Mouse (Mus musculus) liver, embryonic 12.5 days (tissue): ENCODE results near the gene Magi1. TPM values are rescaled to one million over a fixed set of nuclear protein-coding genes. Genes with fewer than 3 reads are reported as not detected.

Experiments
- ATAC-seq: fragments of 200-750 bp; cut with Nextera tagmentation; 2 replicates; pipeline ENCODE4 v1.8.0; 2017; ENCODE audit warnings: moderate number of reproducible peaks, mild to moderate bottlenecking, moderate library complexity
- H3K27ac ChIP-seq: fragments of 300-500 bp; sonication (generic); 2 replicates; pipeline ENCODE4 v1.5.1; 2016; ENCODE audit warnings: mild to moderate bottlenecking
- H3K27me3 ChIP-seq: fragments of 300-500 bp; sonication (generic); replicated peaks from 2 replicates; pipeline ENCODE4 v1.6.1; 2016; ENCODE audit warnings: mild to moderate bottlenecking, moderate library complexity
- H3K36me3 ChIP-seq: fragments of 300-500 bp; sonication (generic); 2 replicates; pipeline ENCODE4 v1.6.1; 2016; ENCODE audit warnings: mild to moderate bottlenecking, moderate library complexity
- H3K4me1 ChIP-seq: fragments of 300-500 bp; sonication (generic); 2 replicates; pipeline ENCODE4 v1.6.1; 2016
- H3K4me2 ChIP-seq: fragments of 300-500 bp; sonication (generic); 2 replicates; pipeline ENCODE4 v1.6.1; 2016; ENCODE audit warnings: mild to moderate bottlenecking, moderate library complexity
- H3K4me3 ChIP-seq: fragments of 300-500 bp; sonication (generic); 2 replicates; pipeline ENCODE4 v1.5.1; 2016; ENCODE audit warnings: mild to moderate bottlenecking, moderate library complexity
- H3K9ac ChIP-seq: fragments of 300-500 bp; sonication (generic); 2 replicates; pipeline ENCODE4 v1.6.1; 2016; ENCODE audit warnings: mild to moderate bottlenecking, moderate library complexity
- H3K9me3 ChIP-seq: fragments of 300-500 bp; sonication (generic); replicated peaks from 2 replicates; pipeline ENCODE4 v1.6.1; 2016; ENCODE audit warnings: mild to moderate bottlenecking, moderate library complexity
- WGBS: fragments of 180-500 bp; shearing (Covaris S2); methylation state at CpG from one replicate; pipeline ENCODE4 v1.1.7; 2016; ENCODE audit not compliant: insufficient replicate concordance; 5-methylcytosine and 5-hydroxymethylcytosine counted together
- polyA plus RNA-seq: library from polyadenylated mRNA; unstranded; fragments of >200 nt; fragmentation: Nextera tagmentation; extraction: Ambion mirVana; gene quantifications from 2 replicates; pipeline ENCODE4 v1.2.1, GENCODE M21; 2016

The Magi1 gene
- polyA plus RNA-seq, 1 experiment from 2014 or later, result 2.5 TPM

DNA sequence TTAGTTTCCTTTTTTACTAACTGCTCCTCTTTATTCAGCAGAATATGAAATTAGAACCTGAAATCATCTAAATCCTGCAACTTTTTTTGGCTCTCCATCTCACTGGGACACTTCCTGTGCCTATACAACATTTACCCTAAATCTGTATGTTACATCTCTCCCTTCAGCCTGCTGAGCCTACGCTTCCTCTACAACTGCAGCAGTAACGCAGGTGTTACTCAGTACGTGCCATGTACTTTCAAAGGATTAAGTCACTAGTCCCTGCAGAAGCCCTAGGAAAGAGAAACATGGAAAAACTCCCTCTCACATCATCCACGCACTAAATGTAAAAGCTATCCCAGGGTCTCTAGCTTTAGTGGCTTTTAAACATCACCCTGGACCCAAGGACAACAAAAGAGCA is 220.2 kb downstream of the Magi1 start:
- H3K4me2 ChIP-seq, result no peak overlapping the region
- no peaks in the 10 kb centered on the region for H3K9me3 ChIP-seq
- H3K9ac ChIP-seq, result no peak overlapping the region
- 62% methylated on average over 4 of the region's 4 CpGs for WGBS
- ATAC-seq, result no peak
- no peaks in the 10 kb centered on the region for H3K36me3 ChIP-seq
- no peaks in the 10 kb centered on the region for H3K27me3 ChIP-seq
- no peak overlapping the region for H3K4me3 ChIP-seq
- H3K27ac ChIP-seq, result no peak overlapping the region
- peaks cover 17% of the 10 kb centered on the region for H3K4me1 ChIP-seq

- Histone ChIP-seq H3K36me3 (no peaks in the 10 kb centered on the region), H3K9ac (no peak overlapping the region), H3K4me3 (no peak overlapping the region), H3K9me3 (no peaks in the 10 kb centered on the region), H3K27me3 (no peaks in the 10 kb centered on the region), H3K4me2 (no peak overlapping the region), H3K4me1 (peaks cover 14% of the 10 kb centered on the region), H3K27ac (no peak overlapping the region)
- 69% methylated on average over 8 of the region's 8 CpGs for WGBS
- ATAC-seq, result no peak
Observed at GRCm38 (mm10) chr6:94061424-94061980, 222.2 kb downstream of the Magi1 start.

- H3K27me3 ChIP-seq, result no peaks in the 10 kb centered on the region
- no peak overlapping the region for H3K4me3 ChIP-seq
- no peaks in the 10 kb centered on the region for H3K36me3 ChIP-seq
- H3K9me3 ChIP-seq, result no peaks in the 10 kb centered on the region
- peaks cover 14% of the 10 kb centered on the region for H3K4me1 ChIP-seq
- no peak overlapping the region for H3K27ac ChIP-seq
- WGBS, result 71% methylated on average over 7 of the region's 7 CpGs
- H3K4me2 ChIP-seq, result no peak overlapping the region
- ATAC-seq, result no peak
- no peak overlapping the region for H3K9ac ChIP-seq
Observed at GRCm38 (mm10) chr6:94060621-94061213, 223.0 kb downstream of the Magi1 start.

- H3K36me3 ChIP-seq, result no peaks in the 10 kb centered on the region
- H3K9me3 ChIP-seq, result no peaks in the 10 kb centered on the region
- H3K27ac ChIP-seq, result no peak overlapping the region
- no peak overlapping the region for H3K9ac ChIP-seq
- no peaks in the 10 kb centered on the region for H3K27me3 ChIP-seq
- ATAC-seq, result no peak
- H3K4me3 ChIP-seq, result no peak overlapping the region
- 60% methylated on average over 2 of the region's 2 CpGs for WGBS
- no peak overlapping the region for H3K4me2 ChIP-seq
- peaks cover 4% of the 10 kb centered on the region; the same call in 1 of the 2 replicates for H3K4me1 ChIP-seq
Observed at GRCm38 (mm10) chr6:94059090-94059489, 224.6 kb downstream of the Magi1 start.

- no peak overlapping the region for H3K4me2 ChIP-seq
- H3K4me1 ChIP-seq, result no peaks in the 10 kb centered on the region
- H3K9me3 ChIP-seq, result no peaks in the 10 kb centered on the region
- no peak overlapping the region for H3K9ac ChIP-seq
- 22% methylated on average over 1 of the region's 1 CpGs for WGBS
- no peak overlapping the region for H3K27ac ChIP-seq
- no peaks in the 10 kb centered on the region for H3K36me3 ChIP-seq
- ATAC-seq, result no peak
- H3K27me3 ChIP-seq, result no peaks in the 10 kb centered on the region
- no peak overlapping the region for H3K4me3 ChIP-seq
Observed at GRCm38 (mm10) chr6:94053920-94054319, 229.8 kb downstream of the Magi1 start.

- Histone ChIP-seq H3K27ac (no peak overlapping the region), H3K4me3 (no peak overlapping the region), H3K36me3 (no peaks in the 10 kb centered on the region), H3K4me2 (no peak overlapping the region), H3K9me3 (no peaks in the 10 kb centered on the region), H3K4me1 (0 out of 2 replicates have a peak, but pooled peaks cover 7% of the 10 kb centered on the region), H3K27me3 (no peaks in the 10 kb centered on the region), H3K9ac (no peak overlapping the region)
- ATAC-seq, result no peak
- WGBS, result 29% methylated on average over 4 of the region's 4 CpGs
Observed at GRCm38 (mm10) chr6:94045180-94045579, 238.5 kb downstream of the Magi1 start.

GRCm38 (mm10) chr6:94043461-94043860 is 240.3 kb downstream of the Magi1 start:
- Histone ChIP-seq H3K36me3 (no peaks in the 10 kb centered on the region), H3K27ac (no peak overlapping the region), H3K9me3 (no peaks in the 10 kb centered on the region), H3K4me2 (no peak overlapping the region), H3K4me3 (no peak overlapping the region), H3K9ac (no peak overlapping the region), H3K4me1 (0 out of 2 replicates have a peak, but pooled peaks cover 7% of the 10 kb centered on the region), H3K27me3 (no peaks in the 10 kb centered on the region)
- 57% methylated on average over 7 of the region's 7 CpGs for WGBS
- no peak for ATAC-seq

GRCm38 (mm10) chr6:94040093-94040492 is 243.6 kb downstream of the Magi1 start:
- 44% methylated on average over 2 of the region's 2 CpGs for WGBS
- no peaks in the 10 kb centered on the region for H3K9me3 ChIP-seq
- no peak overlapping the region for H3K4me3 ChIP-seq
- no peak overlapping the region for H3K27ac ChIP-seq
- no peaks in the 10 kb centered on the region for H3K36me3 ChIP-seq
- ATAC-seq, result no peak
- no peak overlapping the region for H3K9ac ChIP-seq
- H3K4me2 ChIP-seq, result no peak overlapping the region
- H3K27me3 ChIP-seq, result no peaks in the 10 kb centered on the region
- no peaks in the 10 kb centered on the region for H3K4me1 ChIP-seq

- no peak for ATAC-seq
- Histone ChIP-seq H3K9me3 (no peaks in the 10 kb centered on the region), H3K4me3 (no peak overlapping the region), H3K4me1 (no peaks in the 10 kb centered on the region), H3K9ac (no peak overlapping the region), H3K4me2 (no peak overlapping the region), H3K27me3 (no peaks in the 10 kb centered on the region), H3K36me3 (no peaks in the 10 kb centered on the region), H3K27ac (no peak overlapping the region)
- WGBS, result 76% methylated on average over 3 of the region's 3 CpGs
Observed at GRCm38 (mm10) chr6:94038897-94039296, 244.8 kb downstream of the Magi1 start.

- Histone ChIP-seq H3K4me2 (no peak overlapping the region), H3K4me3 (no peak overlapping the region), H3K9ac (no peak overlapping the region), H3K27ac (no peak overlapping the region), H3K4me1 (no peaks in the 10 kb centered on the region), H3K36me3 (no peaks in the 10 kb centered on the region), H3K27me3 (no peaks in the 10 kb centered on the region), H3K9me3 (no peaks in the 10 kb centered on the region)
- 62% methylated on average over 7 of the region's 7 CpGs for WGBS
- ATAC-seq, result no peak
Observed at GRCm38 (mm10) chr6:94036554-94036953, 247.2 kb downstream of the Magi1 start.

DNA sequence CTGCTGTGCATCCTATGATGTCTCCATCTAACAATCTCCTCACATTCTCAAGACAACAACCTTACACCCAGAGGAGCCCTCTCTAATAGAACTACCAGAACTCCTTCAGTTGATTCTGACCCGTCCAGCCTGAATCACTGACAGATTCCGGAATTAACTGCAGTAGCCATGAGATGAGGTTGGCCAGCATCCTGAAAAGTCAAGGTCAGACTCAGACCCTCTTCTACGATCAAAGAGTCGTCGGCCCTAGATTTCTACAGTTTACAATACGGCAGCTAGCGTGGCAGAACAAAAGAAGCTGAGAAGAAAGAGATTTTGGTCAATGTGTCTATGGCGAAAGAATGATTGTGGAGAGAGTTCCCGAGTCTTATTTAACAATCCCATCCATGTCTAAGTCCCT is 257.4 kb downstream of the Magi1 start:
- WGBS, result 84% methylated on average over 9 of the region's 9 CpGs

DNA sequence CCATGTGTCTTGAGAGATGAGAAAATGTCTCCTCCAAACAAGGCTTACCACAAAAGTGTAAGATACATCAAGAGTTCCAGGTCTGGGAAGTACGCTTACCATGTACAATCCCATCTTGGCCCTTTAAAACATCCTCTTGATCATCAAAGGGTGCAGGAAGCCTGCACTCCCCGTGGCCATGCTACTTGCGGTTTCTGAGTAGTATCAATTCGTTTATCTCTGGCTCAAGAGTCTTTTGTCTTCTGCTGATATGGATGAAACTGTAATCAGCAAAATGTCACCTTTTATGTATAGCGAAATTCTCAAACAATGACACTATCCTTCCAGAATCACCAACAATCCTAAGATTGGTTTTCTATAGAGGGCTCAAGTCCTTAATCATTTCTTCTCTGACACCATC is 261.3 kb downstream of the Magi1 start:
- peaks cover 6% of the 10 kb centered on the region; the same call in 1 of the 2 replicates for H3K27me3 ChIP-seq
- H3K36me3 ChIP-seq, result no peaks in the 10 kb centered on the region
- H3K4me1 ChIP-seq, result peaks cover 12% of the 10 kb centered on the region; the same call in 1 of the 2 replicates
- H3K9ac ChIP-seq, result no peak overlapping the region
- no peak for ATAC-seq
- no peak overlapping the region for H3K27ac ChIP-seq
- no peak overlapping the region for H3K4me2 ChIP-seq
- no peak overlapping the region for H3K4me3 ChIP-seq
- no peaks in the 10 kb centered on the region for H3K9me3 ChIP-seq
- 20% methylated on average over 5 of the region's 5 CpGs for WGBS

More for the DNA sequence above, 257.4 kb downstream of the Magi1 start:
- Histone ChIP-seq H3K36me3 (no peaks in the 10 kb centered on the region), H3K4me3 (no peak overlapping the region), H3K27me3 (peaks cover 6% of the 10 kb centered on the region; the same call in 1 of the 2 replicates), H3K4me1 (peaks cover 11% of the 10 kb centered on the region; the same call in 1 of the 2 replicates), H3K27ac (no peak overlapping the region), H3K9ac (no peak overlapping the region), H3K4me2 (no peak overlapping the region), H3K9me3 (no peaks in the 10 kb centered on the region)
- no peak for ATAC-seq
